Mouse (Mus musculus): ENCODE results near the gene Arhgap19. TPM values are rescaled to one million over a fixed set of nuclear protein-coding genes. Genes with fewer than 3 reads are reported as not detected.

The Arhgap19 gene
- polyA plus RNA-seq, 1 experiment from 2014 or later, result 4.8 TPM

GRCm38 (mm10) chr19:41841105-41841750 lies 39.4 kb upstream of the Arhgap19 start:
- Histone ChIP-seq H3K4me2 (no peak overlapping the region), H3K4me1 (peaks cover 11% of the 10 kb centered on the region), H3K27ac (replicated peaks) (no peak overlapping the region), H3K36me3 (no peaks in the 10 kb centered on the region), H3K4me3 (replicated peaks) (no peak overlapping the region), H3K9ac (replicated peaks) (no peak overlapping the region), H3K9me3 (replicated peaks) (no peaks in the 10 kb centered on the region), H3K27me3 (replicated peaks) (no peaks in the 10 kb centered on the region)
- ATAC-seq (ENCODE audit: low FRiP score), result no peak
- 85% methylated on average over 7 of the region's 7 CpGs for WGBS

GRCm38 (mm10) chr19:41839685-41840084 lies 37.8 kb upstream of the Arhgap19 start:
- Histone ChIP-seq H3K27me3 (replicated peaks) (no peaks in the 10 kb centered on the region), H3K27ac (replicated peaks) (no peak overlapping the region), H3K4me1 (peaks cover 13% of the 10 kb centered on the region), H3K4me2 (no peak overlapping the region), H3K36me3 (no peaks in the 10 kb centered on the region), H3K9ac (replicated peaks) (no peak overlapping the region), H3K4me3 (replicated peaks) (no peak overlapping the region), H3K9me3 (replicated peaks) (no peaks in the 10 kb centered on the region)
- ATAC-seq (ENCODE audit: low FRiP score), result no peak
- WGBS, result 95% methylated on average over 3 of the region's 3 CpGs

- 61% methylated on average over 6 of the region's 6 CpGs for WGBS
- no peak overlapping the region for H3K4me3 ChIP-seq (replicated peaks)
- ATAC-seq (ENCODE audit: low FRiP score), result no peak
- no peak overlapping the region for H3K4me2 ChIP-seq
- no peaks in the 10 kb centered on the region for H3K9me3 ChIP-seq (replicated peaks)
- peaks cover 13% of the 10 kb centered on the region for H3K4me1 ChIP-seq
- H3K9ac ChIP-seq (replicated peaks), result no peak overlapping the region
- H3K36me3 ChIP-seq, result no peaks in the 10 kb centered on the region
- no peak overlapping the region for H3K27ac ChIP-seq (replicated peaks)
- no peaks in the 10 kb centered on the region for H3K27me3 ChIP-seq (replicated peaks)
Observed at GRCm38 (mm10) chr19:41838808-41839207, 37.0 kb upstream of the Arhgap19 start.

GRCm38 (mm10) chr19:41837917-41838261 lies 36.0 kb upstream of the Arhgap19 start:
- WGBS, result 73% methylated on average over 4 of the region's 4 CpGs

GRCm38 (mm10) chr19:41837194-41837916 lies 35.5 kb upstream of the Arhgap19 start:
- 79% methylated on average over 9 of the region's 9 CpGs for WGBS
- no peaks in the 10 kb centered on the region for H3K27me3 ChIP-seq (replicated peaks)
- H3K9ac ChIP-seq (replicated peaks), result no peak overlapping the region
- H3K9me3 ChIP-seq (replicated peaks), result no peaks in the 10 kb centered on the region
- no peaks in the 10 kb centered on the region for H3K36me3 ChIP-seq
- H3K4me3 ChIP-seq (replicated peaks), result no peak overlapping the region
- ATAC-seq (ENCODE audit: low FRiP score), result no peak
- peaks cover 28% of the 10 kb centered on the region for H3K4me1 ChIP-seq
- H3K4me2 ChIP-seq, result no peak overlapping the region
- no peak overlapping the region for H3K27ac ChIP-seq (replicated peaks)

More at GRCm38 (mm10) chr19:41837917-41838261, 36.0 kb upstream of the Arhgap19 start:
- Histone ChIP-seq H3K36me3 (no peaks in the 10 kb centered on the region), H3K27me3 (replicated peaks) (no peaks in the 10 kb centered on the region), H3K27ac (replicated peaks) (no peak overlapping the region), H3K9me3 (replicated peaks) (no peaks in the 10 kb centered on the region), H3K4me1 (peaks cover 22% of the 10 kb centered on the region), H3K4me2 (no peak overlapping the region), H3K9ac (replicated peaks) (no peak overlapping the region), H3K4me3 (replicated peaks) (no peak overlapping the region)
- no peak for ATAC-seq (ENCODE audit: low FRiP score)

GRCm38 (mm10) chr19:41836719-41837118 lies 34.9 kb upstream of the Arhgap19 start:
- Histone ChIP-seq H3K4me1 (peaks cover 34% of the 10 kb centered on the region), H3K9me3 (replicated peaks) (no peaks in the 10 kb centered on the region), H3K9ac (replicated peaks) (no peak overlapping the region), H3K4me2 (no peak overlapping the region), H3K27ac (replicated peaks) (no peak overlapping the region), H3K36me3 (no peaks in the 10 kb centered on the region), H3K4me3 (replicated peaks) (no peak overlapping the region), H3K27me3 (replicated peaks) (no peaks in the 10 kb centered on the region)
- WGBS, result 57% methylated on average over 3 of the region's 3 CpGs
- no peak for ATAC-seq (ENCODE audit: low FRiP score)

GRCm38 (mm10) chr19:41835816-41836215 lies 34.0 kb upstream of the Arhgap19 start:
- Histone ChIP-seq H3K9ac (replicated peaks) (0 out of 2 replicates have a peak overlapping the region, but pooled peaks have one; percentile 14), H3K27ac (replicated peaks) (peak overlapping the region; percentile 58; the same call in 1 of the 2 replicates)
- WGBS, result 2% methylated on average over 6 of the region's 6 CpGs

GRCm38 (mm10) chr19:41835407-41835806 lies 33.6 kb upstream of the Arhgap19 start:
- H3K4me2 ChIP-seq, result peak overlapping the region; percentile 51
- no peak overlapping the region for H3K4me3 ChIP-seq (replicated peaks)
- peaks cover 44% of the 10 kb centered on the region for H3K4me1 ChIP-seq
- ATAC-seq (ENCODE audit: low FRiP score), result no peak
- 52% methylated on average over 6 of the region's 6 CpGs for WGBS
- no peak overlapping the region for H3K27ac ChIP-seq (replicated peaks)
- H3K9ac ChIP-seq (replicated peaks), result no peak overlapping the region
- no peaks in the 10 kb centered on the region for H3K9me3 ChIP-seq (replicated peaks)
- H3K27me3 ChIP-seq (replicated peaks), result no peaks in the 10 kb centered on the region
- no peaks in the 10 kb centered on the region for H3K36me3 ChIP-seq

More at GRCm38 (mm10) chr19:41835816-41836215, 34.0 kb upstream of the Arhgap19 start:
- Histone ChIP-seq H3K4me1 (peaks cover 41% of the 10 kb centered on the region), H3K4me2 (peak overlapping the region; percentile 51), H3K27me3 (replicated peaks) (no peaks in the 10 kb centered on the region), H3K36me3 (no peaks in the 10 kb centered on the region), H3K4me3 (replicated peaks) (0 out of 2 replicates have a peak overlapping the region, but pooled peaks have one; percentile 3), H3K9me3 (replicated peaks) (no peaks in the 10 kb centered on the region)
- ATAC-seq (ENCODE audit: low FRiP score), result peak; percentile 68

- ATAC-seq (ENCODE audit: low FRiP score), result no peak
- H3K4me3 ChIP-seq (replicated peaks), result peak overlapping the region; percentile 80
- peak overlapping the region; percentile 90 for H3K4me2 ChIP-seq
- no peaks in the 10 kb centered on the region for H3K9me3 ChIP-seq (replicated peaks)
- WGBS, result 57% methylated on average over 13 of the region's 13 CpGs
- H3K27ac ChIP-seq (replicated peaks), result 0 out of 2 replicates have a peak overlapping the region, but pooled peaks have one; percentile 30
- H3K27me3 ChIP-seq (replicated peaks), result no peaks in the 10 kb centered on the region
- H3K36me3 ChIP-seq, result no peaks in the 10 kb centered on the region
- H3K4me1 ChIP-seq, result peaks cover 44% of the 10 kb centered on the region
- peak overlapping the region; percentile 36; the same call in 1 of the 2 replicates for H3K9ac ChIP-seq (replicated peaks)
Observed at GRCm38 (mm10) chr19:41832501-41833201, 30.8 kb upstream of the Arhgap19 start.

GRCm38 (mm10) chr19:41831718-41832391 lies 30.0 kb upstream of the Arhgap19 start:
- peaks cover 44% of the 10 kb centered on the region for H3K4me1 ChIP-seq
- H3K36me3 ChIP-seq, result no peaks in the 10 kb centered on the region
- H3K27ac ChIP-seq (replicated peaks), result peak overlapping the region; percentile 95
- peak overlapping the region; percentile 80 for H3K4me3 ChIP-seq (replicated peaks)
- no peaks in the 10 kb centered on the region for H3K9me3 ChIP-seq (replicated peaks)
- ATAC-seq (ENCODE audit: low FRiP score), result no peak
- 3% methylated on average over 14 of the region's 14 CpGs for WGBS
- no peaks in the 10 kb centered on the region for H3K27me3 ChIP-seq (replicated peaks)
- peak overlapping the region; percentile 76 for H3K9ac ChIP-seq (replicated peaks)
- peak overlapping the region; percentile 90 for H3K4me2 ChIP-seq

GRCm38 (mm10) chr19:41831101-41831570 lies 29.3 kb upstream of the Arhgap19 start:
- Histone ChIP-seq H3K4me1 (peaks cover 44% of the 10 kb centered on the region), H3K4me3 (replicated peaks) (peak overlapping the region; percentile 80), H3K9ac (replicated peaks) (peak overlapping the region; percentile 76), H3K36me3 (no peaks in the 10 kb centered on the region), H3K27ac (replicated peaks) (peak overlapping the region; percentile 95), H3K27me3 (replicated peaks) (no peaks in the 10 kb centered on the region), H3K9me3 (replicated peaks) (no peaks in the 10 kb centered on the region), H3K4me2 (peak overlapping the region; percentile 90)
- ATAC-seq (ENCODE audit: low FRiP score), result 0 out of 2 replicates have a peak, but pooled peaks have one; percentile 20
- under 1% methylated on average over 19 of the region's 19 CpGs for whole genome bisulfite sequencing
